Mouse (Mus musculus) ES-Bruce4 (cell line): ENCODE measurements at regions not wholly inside any gene's neighbourhood (a gene's known extent, or its start where the extent isn't known, plus 50 kb on each side); places are given as distances from the start of the nearest gene placed in this dataset.

ENCODE experiments used
- CTCF ChIP-seq: IDR thresholded peaks from one replicate; pipeline ENCODE4 v1.8.1; 2011; ENCODE audit warnings: low read depth, low read length
- EP300 ChIP-seq: IDR thresholded peaks from 2 replicates; pipeline ENCODE4 v1.6.1; 2011; ENCODE audit warnings: low read depth, low read length; ENCODE audit not compliant: insufficient read depth
- POLR2A ChIP-seq: IDR thresholded peaks from one replicate; pipeline ENCODE4 v1.8.1; 2011; ENCODE audit warnings: low read length; ENCODE audit not compliant: insufficient read depth

GRCm38 (mm10) chr13:59917185-59917584 is 94.2 kb upstream of the Tut7 start:
- TF ChIP-seq CTCF (no peak), POLR2A (no peak), EP300 (no peak)
